Mouse (Mus musculus): ENCODE measurements around the gene Tbce.
A peak's percentile ranks its signal among the peaks of the same experiment; 100 is the strongest.

DNA sequence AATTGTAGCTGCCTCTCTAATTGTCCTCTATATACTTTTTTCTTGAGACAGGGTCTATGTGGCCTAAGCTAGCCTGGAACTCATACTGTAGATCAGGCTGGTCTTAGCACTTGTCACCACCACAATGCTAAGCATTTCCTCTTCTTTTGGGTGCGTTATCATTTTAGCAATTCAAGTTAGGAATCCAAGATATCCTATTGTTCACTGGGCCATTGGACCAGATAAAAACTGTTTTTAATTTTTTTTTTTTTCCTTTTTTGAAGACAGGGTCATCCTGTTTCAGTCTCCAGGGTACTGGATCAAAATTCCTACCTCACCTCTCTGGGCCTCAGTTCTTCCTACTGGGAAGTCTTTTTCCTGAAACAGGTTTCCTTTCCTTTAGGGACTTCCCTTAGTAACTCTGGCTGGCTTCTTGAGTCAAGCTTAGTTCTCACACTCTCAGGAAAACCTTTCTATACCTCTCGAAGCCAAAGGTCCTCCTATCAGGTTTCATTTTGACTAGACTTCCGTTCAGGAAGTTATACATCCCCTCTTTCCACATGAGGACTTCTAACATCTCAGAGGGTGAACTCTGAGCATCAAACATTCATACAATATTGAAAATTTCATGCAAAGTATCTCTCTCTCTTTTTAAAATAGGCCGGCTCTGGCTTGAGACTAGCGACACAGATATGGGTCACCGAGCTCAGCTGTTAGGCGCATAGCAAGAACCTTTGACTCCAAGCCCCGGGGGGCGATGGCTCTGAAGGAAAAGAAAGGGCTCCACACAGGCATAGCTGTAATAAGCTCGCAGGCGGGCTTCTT, 23.0 kb upstream of the Tbce start:
- no peak for TF ChIP-seq POLR2A (IDR thresholded peaks at IDR 0.05; ENCODE audit: low read depth, low read length)
- TF ChIP-seq CTCF (conservative IDR thresholded peaks at IDR 0.05 in 1 of 2, IDR thresholded peaks at IDR 0.05 in 1 of 2; ENCODE audit: low read depth in 2 of 2, low read length in 2 of 2) = no peak
- TF ChIP-seq EP300 (IDR thresholded peaks at IDR 0.05; ENCODE audit: low read length) = peak; percentile 86
- no peak for TF ChIP-seq NELFE (IDR thresholded peaks at IDR 0.05; ENCODE audit: low read depth, low read length)
- TF ChIP-seq HCFC1 (IDR thresholded peaks at IDR 0.05; ENCODE audit: low read depth, low read length) = no peak
- no peak for TF ChIP-seq TCF12 (IDR thresholded peaks at IDR 0.05; ENCODE audit: low read depth, low read length)
- no peak; the same call in 1 of the 2 replicates for TF ChIP-seq CHD2 (IDR thresholded peaks at IDR 0.05; ENCODE audit: low read length)
- peak; percentile 98 for TF ChIP-seq JUND (conservative IDR thresholded peaks at IDR 0.05; ENCODE audit: low read depth, low read length)
- TF ChIP-seq POLR2AphosphoS2 (IDR thresholded peaks at IDR 0.05; ENCODE audit: low read depth, low read length) = no peak
- TF ChIP-seq MAX (IDR thresholded peaks at IDR 0.05; ENCODE audit: low read length) = peak; percentile 29; the same call in 1 of the 2 replicates
- no peak for TF ChIP-seq GABPA (IDR thresholded peaks at IDR 0.05; ENCODE audit: insufficient replicate concordance, low read depth, low read length)
- TF ChIP-seq UBTF (IDR thresholded peaks at IDR 0.05; ENCODE audit: low read depth, low read length) = no peak
